Mouse (Mus musculus): ENCODE results near the gene Spag5. TPM values are rescaled to one million over a fixed set of nuclear protein-coding genes. Genes with fewer than 3 reads are reported as not detected.

Gene Spag5
- total and polyA plus RNA-seq, 2 experiments from 2014 or later: 6.8 to 16.8 TPM

DNA sequence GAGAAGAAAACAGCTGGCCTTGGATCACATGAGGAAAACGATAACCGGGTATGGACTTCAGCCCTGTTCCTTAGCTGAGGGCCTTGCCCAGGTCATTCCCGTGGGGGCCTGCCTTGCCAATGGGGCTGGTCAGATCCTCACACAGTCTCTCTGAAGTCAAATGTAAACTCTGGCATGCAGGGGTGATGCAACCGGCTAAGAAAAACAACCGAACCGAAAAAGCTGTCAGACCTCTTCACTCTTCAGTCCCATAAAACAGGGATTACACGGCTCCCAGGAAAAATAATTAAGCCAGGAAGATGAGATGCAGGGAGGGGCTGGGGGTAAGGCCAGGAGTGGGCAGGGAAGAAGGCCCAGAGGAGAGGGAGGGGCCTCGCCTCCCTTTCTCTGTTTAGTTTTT lies 62.8 kb downstream of the Spag5 start:
- Histone ChIP-seq H3K27me3 (ENCODE audit: control insufficient read depth, insufficient read depth, low read length) (0 out of 2 replicates have a peak, but pooled peaks cover 10% of the 10 kb centered on the region), H3K27ac (ENCODE audit: low read depth) (no peak overlapping the region), H3K4me1 (ENCODE audit: control insufficient read depth, insufficient read depth) (no peaks in the 10 kb centered on the region), H3K9me3 (replicated peaks; ENCODE audit: control insufficient read depth, low read length) (no peaks in the 10 kb centered on the region), H3K4me2 (ENCODE audit: low read depth, low read length) (no peak overlapping the region), H3K9ac (replicated peaks; ENCODE audit: low read depth, low read length) (no peak overlapping the region), H3K36me3 (replicated peaks; ENCODE audit: control insufficient read depth, insufficient read depth, low read length) (no peaks in the 10 kb centered on the region), H3K4me3 (ENCODE audit: low read depth, low read length) (no peak overlapping the region)
- TF ChIP-seq EP300 (IDR thresholded peaks at IDR 0.05; ENCODE audit: low read depth): no peak
- no peak for TF ChIP-seq CTCF (IDR thresholded peaks at IDR 0.05; ENCODE audit: low read depth)
- WGBS: 46% methylated on average over 7 of the region's 8 CpGs
- ATAC-seq (ENCODE audit: insufficient read depth, low read depth) (no peak), DNase-seq (ENCODE audit: low spot score) (no peak)

DNA sequence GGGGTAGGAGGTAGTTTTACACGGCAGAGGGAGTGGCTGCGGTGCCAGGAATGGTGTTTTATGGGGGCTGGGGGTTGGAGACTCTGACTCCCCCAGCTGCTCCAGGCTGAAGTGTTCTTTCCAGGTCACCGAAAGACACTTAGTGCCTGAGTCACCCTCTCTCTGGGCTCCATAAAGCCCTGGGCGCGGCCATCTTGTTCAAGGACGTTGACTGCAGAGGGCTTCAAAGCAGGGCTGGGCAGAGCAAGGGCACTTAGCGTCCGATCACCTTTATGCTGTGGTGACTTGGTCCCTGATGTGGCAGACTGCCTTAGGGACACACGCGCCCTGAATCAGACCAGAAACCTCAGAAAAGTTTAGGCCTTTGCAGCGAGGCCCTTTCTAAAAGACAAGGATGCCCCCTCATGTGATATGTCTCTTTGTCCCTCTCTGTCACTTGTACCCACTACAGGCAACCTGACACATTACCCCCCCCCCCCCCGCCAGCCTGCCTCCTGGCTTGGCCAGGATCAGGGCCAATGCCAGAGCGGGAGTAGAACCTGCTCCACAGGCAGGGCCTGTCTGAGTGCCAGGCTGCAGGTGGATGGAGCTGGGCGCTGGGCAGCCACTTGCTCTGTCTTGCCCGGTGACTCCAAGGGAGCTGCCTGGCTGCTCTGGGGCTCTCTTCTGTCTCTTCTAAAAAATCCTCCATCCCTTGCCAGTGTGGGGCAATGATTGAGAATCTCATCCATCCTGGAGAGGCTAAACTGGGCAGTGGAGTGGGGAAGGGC lies 66.3 kb downstream of the Spag5 start:
- TF ChIP-seq EP300 (IDR thresholded peaks at IDR 0.05; ENCODE audit: low read depth): no peak
- TF ChIP-seq CTCF (IDR thresholded peaks at IDR 0.05; ENCODE audit: low read depth): no peak
- 86% methylated on average over 15 of the region's 15 CpGs for WGBS
- no peak overlapping the region for H3K4me3 ChIP-seq (ENCODE audit: low read depth, low read length)
- H3K4me2 ChIP-seq (ENCODE audit: low read depth, low read length): no peak overlapping the region
- H3K36me3 ChIP-seq (replicated peaks; ENCODE audit: control insufficient read depth, insufficient read depth, low read length): no peaks in the 10 kb centered on the region
- ATAC-seq (ENCODE audit: insufficient read depth, low read depth) (no peak), DNase-seq (ENCODE audit: low spot score) (no peak)
- no peak overlapping the region for H3K27ac ChIP-seq (ENCODE audit: low read depth)
- no peaks in the 10 kb centered on the region for H3K4me1 ChIP-seq (ENCODE audit: control insufficient read depth, insufficient read depth)
- H3K27me3 ChIP-seq (ENCODE audit: control insufficient read depth, insufficient read depth, low read length): 0 out of 2 replicates have a peak, but pooled peaks cover 10% of the 10 kb centered on the region
- no peak overlapping the region for H3K9ac ChIP-seq (replicated peaks; ENCODE audit: low read depth, low read length)
- no peaks in the 10 kb centered on the region for H3K9me3 ChIP-seq (replicated peaks; ENCODE audit: control insufficient read depth, low read length)

DNA sequence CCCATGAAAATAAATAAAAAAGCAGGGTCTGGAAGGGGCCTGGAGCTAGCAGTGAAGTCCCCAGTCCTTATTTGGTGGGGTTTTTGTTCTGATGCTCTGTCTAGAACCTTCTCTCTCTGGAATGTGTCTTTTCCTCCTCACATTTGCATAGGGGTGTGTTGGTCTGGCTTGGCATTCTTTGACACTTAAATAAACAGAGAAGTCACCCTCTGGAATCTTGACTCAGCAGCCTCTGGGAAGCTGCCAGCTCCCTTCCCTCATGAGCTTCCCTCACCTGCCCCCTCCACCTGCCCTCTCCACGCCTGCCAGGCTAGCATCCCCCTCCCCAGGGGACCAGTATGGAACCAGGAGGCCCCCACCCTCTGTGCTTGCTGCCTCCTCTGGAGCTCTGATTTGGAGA lies 69.1 kb downstream of the Spag5 start:
- TF ChIP-seq EP300 (IDR thresholded peaks at IDR 0.05; ENCODE audit: low read depth): no peak
- no peak for TF ChIP-seq CTCF (IDR thresholded peaks at IDR 0.05; ENCODE audit: low read depth)
- 40% methylated on average over 1 of the region's 1 CpGs for WGBS
- no peak overlapping the region for H3K27ac ChIP-seq (ENCODE audit: low read depth)
- H3K9ac ChIP-seq (replicated peaks; ENCODE audit: low read depth, low read length): no peak overlapping the region
- H3K27me3 ChIP-seq (ENCODE audit: control insufficient read depth, insufficient read depth, low read length): 0 out of 2 replicates have a peak, but pooled peaks cover 6% of the 10 kb centered on the region
- no peak overlapping the region for H3K4me2 ChIP-seq (ENCODE audit: low read depth, low read length)
- no peaks in the 10 kb centered on the region for H3K9me3 ChIP-seq (replicated peaks; ENCODE audit: control insufficient read depth, low read length)
- H3K4me1 ChIP-seq (ENCODE audit: control insufficient read depth, insufficient read depth): no peaks in the 10 kb centered on the region
- no peak for DNase-seq (ENCODE audit: low spot score)
- no peak overlapping the region for H3K4me3 ChIP-seq (ENCODE audit: low read depth, low read length)
- no peaks in the 10 kb centered on the region for H3K36me3 ChIP-seq (replicated peaks; ENCODE audit: control insufficient read depth, insufficient read depth, low read length)
- no peak for ATAC-seq (ENCODE audit: insufficient read depth, low read depth)

DNA sequence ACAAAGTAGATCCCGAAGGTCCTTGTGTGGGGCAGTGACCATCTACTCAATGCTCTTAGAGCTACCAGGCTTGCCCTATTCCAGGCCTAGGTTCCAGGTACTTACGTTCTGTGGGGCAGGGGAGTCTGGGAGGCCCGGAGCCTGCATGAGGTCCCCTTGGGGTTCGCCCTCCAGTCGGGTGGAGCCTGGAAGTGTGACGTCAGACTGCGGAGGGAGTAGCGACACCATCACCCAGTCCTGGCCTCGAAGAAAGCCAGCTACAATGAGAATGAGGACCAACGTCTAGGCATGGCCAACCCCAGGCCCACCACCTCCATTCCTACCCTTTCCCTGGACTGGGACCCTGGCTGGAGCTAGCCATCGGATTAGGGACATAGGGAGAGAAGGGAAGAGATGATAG lies 70.4 kb downstream of the Spag5 start:
- TF ChIP-seq CTCF (IDR thresholded peaks at IDR 0.05; ENCODE audit: low read depth): no peak
- TF ChIP-seq EP300 (IDR thresholded peaks at IDR 0.05; ENCODE audit: low read depth): no peak
- no peak for DNase-seq (ENCODE audit: low spot score)
- 87% methylated on average over 11 of the region's 11 CpGs for WGBS

More for the DNA sequence above, 70.4 kb downstream of the Spag5 start:
- no peak overlapping the region for H3K9ac ChIP-seq (replicated peaks; ENCODE audit: low read depth, low read length)
- H3K27me3 ChIP-seq (ENCODE audit: control insufficient read depth, insufficient read depth, low read length): 0 out of 2 replicates have a peak, but pooled peaks cover 2% of the 10 kb centered on the region
- H3K9me3 ChIP-seq (replicated peaks; ENCODE audit: control insufficient read depth, low read length): no peaks in the 10 kb centered on the region
- H3K36me3 ChIP-seq (replicated peaks; ENCODE audit: control insufficient read depth, insufficient read depth, low read length): no peaks in the 10 kb centered on the region
- no peaks in the 10 kb centered on the region for H3K4me1 ChIP-seq (ENCODE audit: control insufficient read depth, insufficient read depth)
- ATAC-seq (ENCODE audit: insufficient read depth, low read depth): no peak
- no peak overlapping the region for H3K4me3 ChIP-seq (ENCODE audit: low read depth, low read length)
- no peak overlapping the region for H3K27ac ChIP-seq (ENCODE audit: low read depth)
- no peak overlapping the region for H3K4me2 ChIP-seq (ENCODE audit: low read depth, low read length)

Other genes starting within 250 kb of the Spag5 start
- gene Eral1, start 221.1 kb upstream of the Spag5 start, total RNA-seq (2014; rRNA removed; ENCODE audit: low replicate concordance): 33.5 and 40.8 TPM in 2 replicates
- 19.7 TPM in 2 replicates for gene Eral1, start 221.1 kb upstream of the Spag5 start, polyA plus RNA-seq (2015; fragmentation: Nextera tagmentation; extraction: Ambion mirVana)
- 10.8 and 24.6 TPM in 2 replicates for gene Fam222b, start 206.9 kb upstream of the Spag5 start, total RNA-seq (2014; rRNA removed; ENCODE audit: low replicate concordance)
- 11.1 TPM in 2 replicates for gene Fam222b, start 206.9 kb upstream of the Spag5 start, polyA plus RNA-seq (2015; fragmentation: Nextera tagmentation; extraction: Ambion mirVana)
- 25.1 and 42.6 TPM in 2 replicates for gene Traf4, start 135.9 kb upstream of the Spag5 start, total RNA-seq (2014; rRNA removed; ENCODE audit: low replicate concordance)
- gene Traf4, start 135.9 kb upstream of the Spag5 start, polyA plus RNA-seq (2015; fragmentation: Nextera tagmentation; extraction: Ambion mirVana): 21.2 and 22.9 TPM in 2 replicates
- gene Nek8, start 124.9 kb upstream of the Spag5 start, total RNA-seq (2014; rRNA removed; ENCODE audit: low replicate concordance): 24.6 and 27.2 TPM in 2 replicates
- 8.1 and 9.1 TPM in 2 replicates for gene Nek8, start 124.9 kb upstream of the Spag5 start, polyA plus RNA-seq (2015; fragmentation: Nextera tagmentation; extraction: Ambion mirVana)
- 19.9 and 24.1 TPM in 2 replicates for gene Tlcd1, start 124.8 kb upstream of the Spag5 start, total RNA-seq (2014; rRNA removed; ENCODE audit: low replicate concordance)
- 15.1 and 16.8 TPM in 2 replicates for gene Tlcd1, start 124.8 kb upstream of the Spag5 start, polyA plus RNA-seq (2015; fragmentation: Nextera tagmentation; extraction: Ambion mirVana)
- 473 and 508 TPM in 2 replicates for gene Rpl23a, start 117.9 kb upstream of the Spag5 start, total RNA-seq (2014; rRNA removed; ENCODE audit: low replicate concordance)
- gene Rpl23a, start 117.9 kb upstream of the Spag5 start, polyA plus RNA-seq (2015; fragmentation: Nextera tagmentation; extraction: Ambion mirVana): 719 and 776 TPM in 2 replicates
- gene Rab34, start 113.1 kb upstream of the Spag5 start, total RNA-seq (2014; rRNA removed; ENCODE audit: low replicate concordance): 55.1 and 57.5 TPM in 2 replicates
- gene Rab34, start 113.1 kb upstream of the Spag5 start, polyA plus RNA-seq (2015; fragmentation: Nextera tagmentation; extraction: Ambion mirVana): 37.1 and 39.7 TPM in 2 replicates
- not detected in 2 replicates for gene Proca1, start 108.1 kb upstream of the Spag5 start, total RNA-seq (2014; rRNA removed; ENCODE audit: low replicate concordance)
- 2.1 and 3.2 TPM in 2 replicates for gene Proca1, start 108.1 kb upstream of the Spag5 start, polyA plus RNA-seq (2015; fragmentation: Nextera tagmentation; extraction: Ambion mirVana)
- 62.5 and 101 TPM in 2 replicates for gene Sdf2, start 55.8 kb upstream of the Spag5 start, total RNA-seq (2014; rRNA removed; ENCODE audit: low replicate concordance)
- gene Sdf2, start 55.8 kb upstream of the Spag5 start, polyA plus RNA-seq (2015; fragmentation: Nextera tagmentation; extraction: Ambion mirVana): 58.9 and 64.3 TPM in 2 replicates
- 12.1 and 17.0 TPM in 2 replicates for gene Supt6, start 55.5 kb upstream of the Spag5 start, total RNA-seq (2014; rRNA removed; ENCODE audit: low replicate concordance)
- 6.9 and 7.6 TPM in 2 replicates for gene Supt6, start 55.5 kb upstream of the Spag5 start, polyA plus RNA-seq (2015; fragmentation: Nextera tagmentation; extraction: Ambion mirVana)
- 105 and 108 TPM in 2 replicates for gene 2610507B11Rik, start 39.8 kb upstream of the Spag5 start, total RNA-seq (2014; rRNA removed; ENCODE audit: low replicate concordance)
- 86.4 and 91.2 TPM in 2 replicates for gene 2610507B11Rik, start 39.8 kb upstream of the Spag5 start, polyA plus RNA-seq (2015; fragmentation: Nextera tagmentation; extraction: Ambion mirVana)
- 0.19 TPM in 1 of 2 replicates, not detected in the other for gene BC030499, start 10.7 kb upstream of the Spag5 start, total RNA-seq (2014; rRNA removed; ENCODE audit: low replicate concordance)
- gene BC030499, start 10.7 kb upstream of the Spag5 start, polyA plus RNA-seq (2015; fragmentation: Nextera tagmentation; extraction: Ambion mirVana): 0.18 and 0.22 TPM in 2 replicates
- 32.5 and 50.7 TPM in 2 replicates for gene Aldoc, start 21.4 kb downstream of the Spag5 start, total RNA-seq (2014; rRNA removed; ENCODE audit: low replicate concordance)
- 15.1 and 15.2 TPM in 2 replicates for gene Aldoc, start 21.4 kb downstream of the Spag5 start, polyA plus RNA-seq (2015; fragmentation: Nextera tagmentation; extraction: Ambion mirVana)
- 36.0 and 39.7 TPM in 2 replicates for gene Pigs, start 26.9 kb downstream of the Spag5 start, total RNA-seq (2014; rRNA removed; ENCODE audit: low replicate concordance)
- 31.2 and 32.3 TPM in 2 replicates for gene Pigs, start 26.9 kb downstream of the Spag5 start, polyA plus RNA-seq (2015; fragmentation: Nextera tagmentation; extraction: Ambion mirVana)
- 52.9 and 57.3 TPM in 2 replicates for gene Unc119, start 42.0 kb downstream of the Spag5 start, total RNA-seq (2014; rRNA removed; ENCODE audit: low replicate concordance)
- gene Unc119, start 42.0 kb downstream of the Spag5 start, polyA plus RNA-seq (2015; fragmentation: Nextera tagmentation; extraction: Ambion mirVana): 20.9 and 24.8 TPM in 2 replicates
- not detected in 2 replicates for gene Foxn1, start 85.0 kb downstream of the Spag5 start, total RNA-seq (2014; rRNA removed; ENCODE audit: low replicate concordance)
- not detected in 2 replicates for gene Foxn1, start 85.0 kb downstream of the Spag5 start, polyA plus RNA-seq (2015; fragmentation: Nextera tagmentation; extraction: Ambion mirVana)
- 0.54 TPM in 1 of 2 replicates, not detected in the other for gene Slc13a2, start 120.7 kb downstream of the Spag5 start, total RNA-seq (2014; rRNA removed; ENCODE audit: low replicate concordance)
- 0.10 TPM in 1 of 2 replicates, not detected in the other for gene Slc13a2, start 120.7 kb downstream of the Spag5 start, polyA plus RNA-seq (2015; fragmentation: Nextera tagmentation; extraction: Ambion mirVana)
- gene Slc46a1, start 164.2 kb downstream of the Spag5 start, total RNA-seq (2014; rRNA removed; ENCODE audit: low replicate concordance): 3.7 and 8.4 TPM in 2 replicates
- gene Slc46a1, start 164.2 kb downstream of the Spag5 start, polyA plus RNA-seq (2015; fragmentation: Nextera tagmentation; extraction: Ambion mirVana): 4.5 TPM in 2 replicates
- not detected in 2 replicates for gene Sarm1, start 196.2 kb downstream of the Spag5 start, total RNA-seq (2014; rRNA removed; ENCODE audit: low replicate concordance)
- gene Sarm1, start 196.2 kb downstream of the Spag5 start, polyA plus RNA-seq (2015; fragmentation: Nextera tagmentation; extraction: Ambion mirVana): not detected in 2 replicates
- gene Vtn, start 197.6 kb downstream of the Spag5 start, total RNA-seq (2014; rRNA removed; ENCODE audit: low replicate concordance): 0.73 and 2.3 TPM in 2 replicates
- 2.7 and 4.0 TPM in 2 replicates for gene Vtn, start 197.6 kb downstream of the Spag5 start, polyA plus RNA-seq (2015; fragmentation: Nextera tagmentation; extraction: Ambion mirVana)
- gene Sebox, start 201.9 kb downstream of the Spag5 start, total RNA-seq (2014; rRNA removed; ENCODE audit: low replicate concordance): not detected in 2 replicates
- gene Sebox, start 201.9 kb downstream of the Spag5 start, polyA plus RNA-seq (2015; fragmentation: Nextera tagmentation; extraction: Ambion mirVana): not detected in 2 replicates
- gene Tmem199, start 210.6 kb downstream of the Spag5 start, total RNA-seq (2014; rRNA removed; ENCODE audit: low replicate concordance): 13.1 and 29.9 TPM in 2 replicates
- 35.0 and 36.4 TPM in 2 replicates for gene Tmem199, start 210.6 kb downstream of the Spag5 start, polyA plus RNA-seq (2015; fragmentation: Nextera tagmentation; extraction: Ambion mirVana)
- 225 and 247 TPM in 2 replicates for gene Poldip2, start 210.7 kb downstream of the Spag5 start, total RNA-seq (2014; rRNA removed; ENCODE audit: low replicate concordance)
- gene Poldip2, start 210.7 kb downstream of the Spag5 start, polyA plus RNA-seq (2015; fragmentation: Nextera tagmentation; extraction: Ambion mirVana): 209 and 214 TPM in 2 replicates
- 49.7 and 52.1 TPM in 2 replicates for gene Tnfaip1, start 234.8 kb downstream of the Spag5 start, total RNA-seq (2014; rRNA removed; ENCODE audit: low replicate concordance)
- 48.7 and 50.0 TPM in 2 replicates for gene Tnfaip1, start 234.8 kb downstream of the Spag5 start, polyA plus RNA-seq (2015; fragmentation: Nextera tagmentation; extraction: Ambion mirVana)
- 90.8 and 148 TPM in 2 replicates for gene Ift20, start 234.8 kb downstream of the Spag5 start, total RNA-seq (2014; rRNA removed; ENCODE audit: low replicate concordance)
- 111 and 114 TPM in 2 replicates for gene Ift20, start 234.8 kb downstream of the Spag5 start, polyA plus RNA-seq (2015; fragmentation: Nextera tagmentation; extraction: Ambion mirVana)
- 41.5 and 57.2 TPM in 2 replicates for gene Tmem97, start 249.2 kb downstream of the Spag5 start, total RNA-seq (2014; rRNA removed; ENCODE audit: low replicate concordance)
- gene Tmem97, start 249.2 kb downstream of the Spag5 start, polyA plus RNA-seq (2015; fragmentation: Nextera tagmentation; extraction: Ambion mirVana): 37.5 and 39.4 TPM in 2 replicates